Mouse (Mus musculus): ENCODE results near the gene Ephb4. TPM values are rescaled to one million over a fixed set of nuclear protein-coding genes. Genes with fewer than 3 reads are reported as not detected.

The Ephb4 gene
- total RNA-seq (2023), result not detected

GRCm38 (mm10) chr5:137349384-137350204, at the start of gene Ephb4:
TSS of gene Ephb4 (plus strand) at chr5:137350109.

DNA sequence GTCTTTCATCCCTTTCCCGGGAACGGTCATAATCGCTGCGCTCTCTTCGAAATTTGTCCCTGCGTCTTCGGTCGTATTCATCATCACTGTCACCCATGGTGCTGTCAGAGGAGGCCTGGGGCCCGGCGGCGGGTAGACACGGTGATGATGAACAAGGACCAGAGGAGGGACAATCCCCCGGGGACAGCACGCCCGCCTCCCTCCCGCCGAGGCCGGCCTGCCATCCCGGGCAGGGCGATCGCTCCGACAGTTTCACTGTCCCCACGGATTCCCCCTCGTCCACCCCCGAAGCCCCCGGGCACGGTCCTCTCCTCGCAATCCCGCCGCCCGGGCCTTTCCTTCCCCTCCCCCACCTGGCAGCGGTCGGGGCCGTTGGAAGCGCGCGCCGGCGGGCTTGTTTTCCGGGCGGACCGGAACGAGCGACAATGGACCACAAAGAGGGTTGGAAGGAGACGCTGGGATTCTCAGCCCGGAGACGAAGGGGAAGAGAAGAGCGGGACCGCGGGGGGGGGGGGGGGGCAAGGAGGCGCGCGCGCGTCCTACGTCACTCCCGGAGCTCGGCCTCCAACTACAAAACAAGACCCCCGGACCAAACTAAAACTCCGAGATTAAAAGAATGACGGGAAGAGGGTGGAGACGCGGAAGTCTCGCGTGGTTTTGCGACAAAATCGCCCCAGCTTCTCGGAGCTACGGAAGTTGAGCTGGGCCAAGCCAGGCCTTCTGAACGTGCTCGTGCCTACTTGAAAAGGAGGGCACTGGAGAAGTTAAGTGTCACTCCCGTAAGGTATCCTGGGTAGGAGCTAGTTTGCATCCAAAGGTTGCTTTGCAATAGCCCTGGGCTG, 42.6 kb upstream of the Ephb4 start, which contains the start of gene Srrt:
Gene Srrt (minus strand): TSS at position 604 of the 842 bp plus-strand sequence.

GRCm38 (mm10) chr5:137314193-137315083, 35.5 kb upstream of the Ephb4 start, which contains the start of gene Trip6:
TSS of gene Trip6 (minus strand) at chr5:137314404.

GRCm38 (mm10) chr5:137333512-137334174, 16.3 kb upstream of the Ephb4 start, which contains the start of gene Slc12a9:
TSS of gene Slc12a9 (minus strand) at chr5:137333597.

Other genes with a start within 250 kb of the Ephb4 start
- 10 to 100 TPM; 71.9 to 92.3 TPM for gene Trim56, start 233.9 kb upstream of the Ephb4 start, total RNA-seq (2023)
- gene Muc3, start 200.8 kb upstream of the Ephb4 start, total RNA-seq (2023), result not detected
- gene Muc3a, start 137.7 kb upstream of the Ephb4 start, total RNA-seq (2023), result 10 to 100 TPM; 15.7 to 16.2 TPM
- under 1 TPM in 1 of 2 experiments, not detected in 1; 0.23 TPM for gene Ache, start 62.6 kb upstream of the Ephb4 start, total RNA-seq (2023)
- 1 to 10 TPM; 1.5 to 1.6 TPM for gene Ufsp1, start 55.5 kb upstream of the Ephb4 start, total RNA-seq (2023)
- gene Srrt, start 42.4 kb upstream of the Ephb4 start, total RNA-seq (2023), result 100 to 1,000 TPM; 445 to 469 TPM
- gene Trip6, start 35.7 kb upstream of the Ephb4 start, total RNA-seq (2023), result 10 to 100 TPM in 1 of 2 experiments, 1 to 10 TPM in 1; 7.3 to 10.4 TPM
- gene Slc12a9, start 16.5 kb upstream of the Ephb4 start, total RNA-seq (2023), result 10 to 100 TPM; 23.7 to 28.5 TPM
- not detected for gene Zan, start 127.0 kb downstream of the Ephb4 start, total RNA-seq (2023)
- gene Pop7, start 152.4 kb downstream of the Ephb4 start, total RNA-seq (2023), result 10 to 100 TPM; 24.3 to 29.7 TPM
- 100 to 1,000 TPM; 123 to 130 TPM for gene Gigyf1, start 168.4 kb downstream of the Ephb4 start, total RNA-seq (2023)
- not detected for gene Epo, start 183.1 kb downstream of the Ephb4 start, total RNA-seq (2023)
- 100 to 1,000 TPM; 426 to 449 TPM for gene Gnb2, start 183.4 kb downstream of the Ephb4 start, total RNA-seq (2023)
- not detected for gene Actl6b, start 203.4 kb downstream of the Ephb4 start, total RNA-seq (2023)
- 1 to 10 TPM in 1 of 2 experiments, not detected in 1; 1.2 TPM for gene Tfr2, start 219.7 kb downstream of the Ephb4 start, total RNA-seq (2023)